Mouse (Mus musculus): ENCODE results near the gene Clmn. TPM values are rescaled to one million over a fixed set of nuclear protein-coding genes. Genes with fewer than 3 reads are reported as not detected.
"Not testable (repeated sequence)": the region's sequence is repeated elsewhere in the genome, so short reads cannot be mapped to it uniquely, and the experiment has no call there.

Gene Clmn
- polyA plus RNA-seq, 1 experiment from 2014 or later, result 1.7 TPM

GRCm38 (mm10) chr12:104738931-104739330 lies 125.9 kb downstream of the Clmn start:
- Histone ChIP-seq H3K27ac (no peak overlapping the region), H3K4me3 (no peak overlapping the region), H3K9me3 (no peaks in the 10 kb centered on the region), H3K4me2 (no peak overlapping the region), H3K4me1 (peaks cover 57% of the 10 kb centered on the region), H3K27me3 (replicated peaks) (no peaks in the 10 kb centered on the region), H3K36me3 (replicated peaks) (no peaks in the 10 kb centered on the region), H3K9ac (no peak overlapping the region)
- 40% methylated on average over 3 of the region's 3 CpGs for WGBS
- ATAC-seq (replicated peaks), result no peak

GRCm38 (mm10) chr12:104738446-104738845 lies 126.4 kb downstream of the Clmn start:
- Histone ChIP-seq H3K27me3 (replicated peaks) (no peaks in the 10 kb centered on the region), H3K9me3 (no peaks in the 10 kb centered on the region), H3K4me3 (no peak overlapping the region), H3K27ac (no peak overlapping the region), H3K4me2 (no peak overlapping the region), H3K4me1 (peaks cover 57% of the 10 kb centered on the region), H3K36me3 (replicated peaks) (no peaks in the 10 kb centered on the region), H3K9ac (no peak overlapping the region)
- WGBS, result 66% methylated on average over 9 of the region's 9 CpGs
- ATAC-seq (replicated peaks), result no peak

- H3K27ac ChIP-seq, result no peak overlapping the region
- no peak overlapping the region for H3K9ac ChIP-seq
- H3K9me3 ChIP-seq, result no peaks in the 10 kb centered on the region
- 51% methylated on average over 10 of the region's 10 CpGs for WGBS
- H3K4me1 ChIP-seq, result peaks cover 58% of the 10 kb centered on the region
- no peak overlapping the region for H3K4me2 ChIP-seq
- H3K4me3 ChIP-seq, result no peak overlapping the region
- no peaks in the 10 kb centered on the region for H3K36me3 ChIP-seq (replicated peaks)
- no peaks in the 10 kb centered on the region for H3K27me3 ChIP-seq (replicated peaks)
- no peak for ATAC-seq (replicated peaks)
These were observed 127.2 kb downstream of the Clmn start for GRCm38 (mm10) chr12:104737666-104738065.

- 12% methylated on average over 3 of the region's 3 CpGs for WGBS
These were observed 128.9 kb downstream of the Clmn start for GRCm38 (mm10) chr12:104735993-104736395.

GRCm38 (mm10) chr12:104733165-104733564 lies 131.7 kb downstream of the Clmn start:
- ATAC-seq (replicated peaks), result no peak
- Histone ChIP-seq H3K4me1 (peaks cover 47% of the 10 kb centered on the region), H3K9ac (no peak overlapping the region), H3K27ac (no peak overlapping the region), H3K4me3 (no peak overlapping the region), H3K27me3 (replicated peaks) (no peaks in the 10 kb centered on the region), H3K4me2 (no peak overlapping the region), H3K36me3 (replicated peaks) (peaks cover 13% of the 10 kb centered on the region; the same call in 1 of the 2 replicates), H3K9me3 (no peaks in the 10 kb centered on the region)

More at GRCm38 (mm10) chr12:104735993-104736395, 128.9 kb downstream of the Clmn start:
- Histone ChIP-seq H3K9me3 (no peaks in the 10 kb centered on the region), H3K4me3 (no peak overlapping the region), H3K27me3 (replicated peaks) (no peaks in the 10 kb centered on the region), H3K4me2 (no peak overlapping the region), H3K36me3 (replicated peaks) (no peaks in the 10 kb centered on the region), H3K9ac (no peak overlapping the region), H3K4me1 (peaks cover 55% of the 10 kb centered on the region), H3K27ac (no peak overlapping the region)
- no peak for ATAC-seq (replicated peaks)

- WGBS, result 17% methylated on average over 3 of the region's 3 CpGs
- Histone ChIP-seq H3K4me2 (no peak overlapping the region), H3K4me1 (peaks cover 38% of the 10 kb centered on the region), H3K36me3 (replicated peaks) (peaks cover 22% of the 10 kb centered on the region; the same call in 1 of the 2 replicates), H3K4me3 (no peak overlapping the region), H3K9me3 (no peaks in the 10 kb centered on the region), H3K9ac (no peak overlapping the region), H3K27ac (no peak overlapping the region), H3K27me3 (replicated peaks) (no peaks in the 10 kb centered on the region)
- no peak for ATAC-seq (replicated peaks)
These were observed 133.1 kb downstream of the Clmn start for GRCm38 (mm10) chr12:104731782-104732181.

- WGBS, result 87% methylated on average over 2 of the region's 2 CpGs
- not testable (repeated sequence) for H3K9me3 ChIP-seq; H3K9ac ChIP-seq; H3K4me1 ChIP-seq; H3K4me3 ChIP-seq; H3K4me2 ChIP-seq; H3K27me3 ChIP-seq (replicated peaks); H3K27ac ChIP-seq; ATAC-seq (replicated peaks)
- H3K36me3 ChIP-seq (replicated peaks), result peaks cover 37% of the 10 kb centered on the region; the same call in 1 of the 2 replicates
These were observed 138.4 kb downstream of the Clmn start for GRCm38 (mm10) chr12:104726436-104726835.

GRCm38 (mm10) chr12:104722056-104722455 lies 142.8 kb downstream of the Clmn start:
- H3K9me3 ChIP-seq, result no peaks in the 10 kb centered on the region
- H3K9ac ChIP-seq, result no peak overlapping the region
- H3K4me3 ChIP-seq, result no peak overlapping the region
- H3K27ac ChIP-seq, result no peak overlapping the region
- no peak overlapping the region for H3K4me2 ChIP-seq
- no peak for ATAC-seq (replicated peaks)
- no peaks in the 10 kb centered on the region for H3K4me1 ChIP-seq
- WGBS, result 97% methylated on average over 10 of the region's 10 CpGs
- no peaks in the 10 kb centered on the region for H3K27me3 ChIP-seq (replicated peaks)
- peaks cover 18% of the 10 kb centered on the region; the same call in 1 of the 2 replicates for H3K36me3 ChIP-seq (replicated peaks)

GRCm38 (mm10) chr12:104721011-104721410 lies 143.9 kb downstream of the Clmn start:
- WGBS, result 88% methylated on average over 3 of the region's 3 CpGs
- Histone ChIP-seq H3K36me3 (replicated peaks) (peaks cover 13% of the 10 kb centered on the region; the same call in 1 of the 2 replicates), H3K9ac (no peak overlapping the region)

GRCm38 (mm10) chr12:104718956-104719355 lies 145.9 kb downstream of the Clmn start:
- Histone ChIP-seq H3K4me3 (no peak overlapping the region), H3K4me1 (no peaks in the 10 kb centered on the region), H3K9me3 (no peaks in the 10 kb centered on the region), H3K27ac (no peak overlapping the region), H3K4me2 (no peak overlapping the region), H3K9ac (no peak overlapping the region), H3K36me3 (replicated peaks) (peaks cover 8% of the 10 kb centered on the region; the same call in 1 of the 2 replicates), H3K27me3 (replicated peaks) (no peaks in the 10 kb centered on the region)
- no peak for ATAC-seq (replicated peaks)
- 84% methylated on average over 5 of the region's 5 CpGs for WGBS

More at GRCm38 (mm10) chr12:104721011-104721410, 143.9 kb downstream of the Clmn start:
- no peak overlapping the region for H3K4me2 ChIP-seq
- no peaks in the 10 kb centered on the region for H3K27me3 ChIP-seq (replicated peaks)
- H3K4me3 ChIP-seq, result no peak overlapping the region
- ATAC-seq (replicated peaks), result no peak
- no peaks in the 10 kb centered on the region for H3K4me1 ChIP-seq
- no peak overlapping the region for H3K27ac ChIP-seq
- no peaks in the 10 kb centered on the region for H3K9me3 ChIP-seq

- no peak for ATAC-seq (replicated peaks)
- no peaks in the 10 kb centered on the region for H3K27me3 ChIP-seq (replicated peaks)
- H3K36me3 ChIP-seq (replicated peaks), result peaks cover 9% of the 10 kb centered on the region; the same call in 1 of the 2 replicates
- no peaks in the 10 kb centered on the region for H3K4me1 ChIP-seq
- H3K9ac ChIP-seq, result no peak overlapping the region
- no peaks in the 10 kb centered on the region for H3K9me3 ChIP-seq
- no peak overlapping the region for H3K4me3 ChIP-seq
- no peak overlapping the region for H3K4me2 ChIP-seq
- H3K27ac ChIP-seq, result no peak overlapping the region
- WGBS, result 90% methylated on average over 5 of the region's 5 CpGs
These were observed 148.5 kb downstream of the Clmn start for GRCm38 (mm10) chr12:104716409-104716808.

- Histone ChIP-seq H3K36me3 (replicated peaks) (peaks cover 15% of the 10 kb centered on the region), H3K4me3 (no peak overlapping the region), H3K4me1 (no peaks in the 10 kb centered on the region), H3K9ac (no peak overlapping the region), H3K4me2 (no peak overlapping the region), H3K9me3 (no peaks in the 10 kb centered on the region), H3K27me3 (replicated peaks) (no peaks in the 10 kb centered on the region), H3K27ac (no peak overlapping the region)
- ATAC-seq (replicated peaks), result no peak
- WGBS, result 91% methylated on average over 5 of the region's 5 CpGs
These were observed 149.4 kb downstream of the Clmn start for GRCm38 (mm10) chr12:104715453-104715852.
